Mouse (Mus musculus): Measurements from ENCODE around the gene Ctsl.

Gene Ctsl

DNA sequence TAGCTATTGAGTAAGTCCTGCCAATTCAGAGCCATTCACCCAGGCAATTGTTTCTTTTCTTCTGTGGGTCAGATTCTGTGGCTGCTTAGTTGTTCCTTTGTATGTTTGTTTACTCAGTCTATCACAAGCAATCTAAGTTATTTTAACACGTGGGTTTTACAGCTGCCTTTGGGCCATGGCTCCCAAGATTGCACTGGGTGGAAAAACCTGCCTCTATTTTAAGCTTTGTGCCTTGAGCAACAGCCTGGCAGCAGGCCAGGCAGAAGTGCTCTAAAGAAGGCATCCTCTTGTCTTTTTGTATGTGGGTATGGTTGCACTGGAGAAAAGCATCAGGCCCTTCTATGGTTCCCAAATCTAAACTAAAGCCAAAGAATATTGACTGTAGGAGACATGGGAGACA, 3.0 kb upstream of the Ctsl start:
- in situ Hi-C loops (cut with MboI): no loop called here

DNA sequence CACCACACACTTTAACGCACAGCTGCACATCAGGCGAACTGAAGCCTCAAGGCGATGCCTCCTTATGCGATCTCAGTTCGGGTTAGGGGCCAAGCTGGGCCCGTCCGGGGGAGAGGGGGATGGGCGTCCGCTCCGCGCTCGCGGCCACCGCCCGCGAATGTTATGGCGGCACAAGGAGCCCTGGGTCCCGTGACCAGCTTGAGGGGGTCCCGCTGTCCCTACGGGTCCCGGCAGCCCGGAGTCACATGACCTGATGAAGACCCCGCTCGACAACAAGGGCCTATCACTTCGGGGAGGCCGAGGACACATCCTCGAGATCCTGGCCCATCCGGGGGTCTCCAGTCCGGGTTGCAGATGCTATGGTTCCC, 901 bp downstream of the Ctsl start:
- in situ Hi-C loops (cut with MboI): no loop called here

DNA sequence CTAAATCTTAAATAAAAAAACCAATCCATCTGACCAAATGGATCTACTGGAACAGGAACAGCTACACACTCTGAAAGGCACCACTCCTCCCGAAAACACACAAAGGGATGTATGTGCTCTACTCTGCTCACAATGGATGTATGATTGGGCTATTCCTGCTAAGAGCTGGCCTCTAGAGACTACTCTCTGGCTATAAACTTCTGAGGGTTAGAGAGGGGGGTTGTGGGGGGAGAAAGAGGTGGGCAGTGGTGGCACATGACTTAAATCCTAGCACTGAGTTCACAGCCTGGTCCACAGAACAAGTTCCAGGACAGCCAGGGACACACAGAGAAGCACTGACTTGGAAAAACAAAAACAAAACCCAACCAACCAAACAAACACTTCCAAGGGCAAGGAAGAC, 2.1 kb downstream of the Ctsl start:
- in situ Hi-C loops (cut with MboI): no loop called here

DNA sequence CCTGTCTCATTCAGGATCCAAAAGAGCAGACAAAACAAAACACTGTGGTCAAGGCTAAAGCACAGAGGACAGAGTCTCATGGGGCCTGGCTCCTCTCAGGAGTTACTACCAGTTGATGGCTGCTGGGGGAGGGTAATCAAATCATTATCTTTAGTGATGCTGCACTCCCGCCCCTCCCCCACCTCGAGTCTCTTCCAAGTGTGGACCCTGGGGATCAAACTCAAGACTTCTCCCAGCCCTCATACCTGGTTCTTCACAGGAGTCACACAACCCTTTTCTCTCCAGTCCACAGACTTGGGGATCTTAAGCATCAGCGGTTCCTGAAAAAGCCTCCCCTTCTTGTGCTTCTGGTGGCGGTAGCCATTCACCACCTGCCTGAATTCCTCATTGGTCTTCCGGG, 3.1 kb downstream of the Ctsl start:
- in situ Hi-C loops (cut with MboI): no loop called here

DNA sequence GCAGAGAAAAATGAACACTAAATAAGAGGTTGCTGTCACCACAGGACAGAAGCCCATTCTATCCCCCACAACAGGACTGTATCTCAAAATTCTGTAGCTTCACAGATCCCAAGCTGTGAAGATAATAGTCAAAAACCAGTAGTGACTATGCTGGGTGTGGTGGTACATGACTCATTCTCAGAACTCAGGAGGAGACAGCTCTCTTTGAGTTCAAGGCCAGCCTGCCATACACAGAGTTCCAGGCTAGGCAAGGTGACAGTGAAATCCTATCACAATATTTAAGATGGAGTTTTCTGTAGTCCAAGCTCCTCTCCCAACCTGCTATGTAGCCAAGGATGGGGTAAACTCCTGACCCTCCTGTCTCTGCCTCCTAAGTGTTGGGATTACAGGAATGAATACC, 5.4 kb downstream of the Ctsl start:
- in situ Hi-C loops (cut with MboI): no loop called here

DNA sequence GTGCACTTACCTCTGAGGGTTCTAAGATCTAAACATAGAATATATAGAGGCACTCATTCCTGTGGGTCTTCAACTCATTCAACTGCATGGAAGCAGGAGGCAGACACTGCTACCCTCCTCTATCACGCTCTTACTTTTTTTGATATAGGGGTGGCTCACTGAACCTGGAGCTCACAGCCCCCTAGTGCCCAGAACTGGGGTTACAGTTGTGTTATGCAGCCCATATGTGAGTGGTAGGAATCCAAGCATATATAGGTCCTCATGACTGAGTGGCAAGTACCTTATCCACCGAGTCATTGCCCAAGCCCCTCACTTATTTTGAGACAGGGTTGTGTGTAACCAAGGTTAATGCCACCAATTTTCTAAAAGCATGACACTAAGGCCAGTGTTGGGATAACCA, 6.4 kb downstream of the Ctsl start:
- in situ Hi-C loops (cut with MboI): no loop called here

DNA sequence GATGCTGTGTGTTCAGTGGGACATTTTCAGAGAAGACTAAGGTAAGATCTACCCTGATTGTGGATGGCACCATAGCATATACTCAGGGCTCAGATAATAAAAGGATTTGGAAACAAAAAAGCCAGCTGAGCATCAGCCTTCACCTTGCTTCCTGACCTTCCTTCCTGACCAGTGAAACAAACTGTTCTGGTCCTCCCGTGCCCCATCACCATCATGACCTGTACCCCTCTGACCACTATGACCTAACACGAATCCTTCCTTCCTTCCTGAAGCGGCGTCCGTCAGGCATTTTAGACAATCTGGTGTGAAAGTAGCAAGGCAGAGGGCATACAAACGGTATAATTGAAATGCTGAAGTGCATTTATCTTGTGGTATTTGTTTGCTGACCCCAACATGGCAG, 8.6 kb downstream of the Ctsl start:
- in situ Hi-C loops (cut with MboI): no loop called here

DNA sequence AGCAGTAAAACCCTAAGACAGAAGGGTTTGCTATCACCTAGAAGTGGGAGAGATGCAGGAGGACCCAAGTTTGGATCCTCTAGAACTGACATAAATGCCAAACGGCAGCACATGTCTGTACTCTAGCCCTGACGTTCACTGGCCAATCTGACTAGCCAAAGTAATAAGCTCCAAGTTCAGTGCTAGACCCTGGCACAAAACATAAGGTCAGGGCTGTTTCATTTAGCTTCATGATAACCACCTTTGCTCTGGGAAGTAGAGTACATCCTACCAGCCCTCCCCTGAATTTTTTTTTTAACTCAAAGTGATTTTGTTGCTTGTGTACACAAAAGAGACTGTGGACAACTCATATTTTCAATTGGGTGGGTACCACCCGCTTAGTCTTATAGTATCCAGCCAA, 9.7 kb downstream of the Ctsl start:
- in situ Hi-C loops (cut with MboI): no loop called here

DNA sequence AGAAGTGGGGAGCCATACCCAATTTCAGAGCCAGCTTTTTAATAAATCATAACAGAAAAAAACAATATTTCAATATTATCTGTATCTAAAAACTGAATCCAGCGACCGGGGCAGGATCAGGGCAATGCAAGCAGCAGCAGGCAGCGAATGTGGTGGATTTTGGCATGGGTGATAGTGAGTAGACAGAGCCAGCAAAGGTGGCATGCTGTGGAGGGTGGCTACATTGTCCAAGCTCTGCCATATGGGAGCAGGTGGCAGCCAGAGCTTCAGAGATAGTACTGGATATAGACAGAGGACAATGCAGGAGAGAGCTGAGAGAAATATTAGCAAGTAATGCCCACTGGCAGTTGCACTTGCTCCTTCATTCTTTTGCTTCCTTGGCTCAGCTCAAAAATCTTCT, 11.0 kb downstream of the Ctsl start:
- in situ Hi-C loops (cut with MboI): no loop called here

DNA sequence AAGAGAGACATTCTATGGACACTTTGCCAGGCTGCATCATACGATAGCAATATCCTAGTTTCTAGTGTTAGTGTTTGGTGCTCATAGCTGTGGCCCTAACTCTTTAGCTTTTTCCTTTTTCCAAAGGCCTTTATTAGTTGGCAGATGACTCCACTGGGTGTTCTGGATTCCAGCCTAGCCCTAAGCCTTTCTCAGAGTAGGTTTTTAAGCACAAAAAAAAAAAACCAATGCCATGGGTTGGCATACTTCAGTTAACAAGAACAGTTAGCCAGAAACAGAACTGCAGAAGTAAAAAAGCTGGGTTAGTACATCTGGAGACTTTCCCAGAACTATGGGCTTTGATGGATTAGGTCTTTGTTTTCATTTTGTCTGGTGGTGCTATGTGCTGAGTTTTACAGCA, 12.2 kb downstream of the Ctsl start:
- in situ Hi-C loops (cut with MboI): no loop called here

DNA sequence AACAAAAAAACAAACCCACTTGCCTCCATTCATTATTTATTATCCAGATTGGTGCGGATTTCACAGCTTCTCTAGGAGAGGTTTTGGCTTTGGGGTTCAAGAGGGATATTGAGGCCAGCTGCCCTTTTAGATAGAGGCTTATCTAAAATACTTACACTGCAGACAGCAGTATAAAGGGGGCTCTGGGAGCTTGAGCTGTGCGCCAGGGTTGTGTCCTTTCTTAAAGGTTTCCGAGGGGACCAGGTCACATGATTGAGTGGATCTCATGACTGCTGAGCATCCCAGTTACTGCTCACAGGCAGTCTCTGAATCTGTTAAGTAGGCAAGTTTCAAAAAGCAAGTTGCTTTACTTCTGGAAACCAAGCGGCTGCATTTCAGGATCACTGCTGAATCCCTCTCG, 13.3 kb downstream of the Ctsl start:
- in situ Hi-C loops (cut with MboI): no loop called here

DNA sequence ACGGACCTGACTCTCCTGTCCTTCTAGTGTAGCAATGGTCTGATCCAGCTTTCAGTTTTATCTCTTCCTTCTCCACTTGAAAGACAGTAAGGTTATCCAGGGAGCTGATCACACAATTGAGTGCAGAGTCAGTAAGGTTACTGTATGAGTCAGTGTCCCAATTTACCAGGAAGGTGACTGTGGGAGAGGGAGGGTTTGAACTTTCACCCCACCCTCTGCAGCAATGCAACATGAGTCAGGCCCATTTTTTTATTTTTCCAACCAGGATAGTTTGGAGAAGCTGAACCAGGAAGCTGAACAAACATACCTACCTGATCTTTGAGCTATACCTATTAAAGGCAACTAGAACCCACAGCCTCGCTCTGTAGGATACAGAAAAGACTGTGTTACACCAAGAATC, 21.2 kb downstream of the Ctsl start:
- in situ Hi-C loops (cut with MboI): no loop called here

DNA sequence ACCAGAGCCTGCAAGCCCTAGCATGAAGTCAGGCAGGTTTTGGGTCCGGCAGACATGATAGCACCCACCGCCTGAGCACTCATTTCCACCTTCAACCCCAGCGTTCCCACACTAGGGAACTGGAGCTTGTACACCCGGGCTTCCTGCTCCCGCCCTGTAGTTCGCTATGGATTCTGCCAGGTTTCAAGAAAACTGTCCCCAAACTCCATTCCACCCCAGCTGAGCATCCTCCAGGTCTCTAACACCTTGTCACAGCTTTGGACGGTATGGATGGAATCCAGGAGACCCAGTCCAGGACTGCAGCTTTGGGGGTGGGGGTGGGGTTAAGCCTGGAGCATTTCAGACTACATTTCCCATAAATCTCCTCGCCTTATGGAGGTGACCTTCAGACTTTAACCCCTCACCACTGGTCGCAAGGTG, 26.6 kb downstream of the Ctsl start:
- in situ Hi-C loops (cut with MboI): no loop called here

DNA sequence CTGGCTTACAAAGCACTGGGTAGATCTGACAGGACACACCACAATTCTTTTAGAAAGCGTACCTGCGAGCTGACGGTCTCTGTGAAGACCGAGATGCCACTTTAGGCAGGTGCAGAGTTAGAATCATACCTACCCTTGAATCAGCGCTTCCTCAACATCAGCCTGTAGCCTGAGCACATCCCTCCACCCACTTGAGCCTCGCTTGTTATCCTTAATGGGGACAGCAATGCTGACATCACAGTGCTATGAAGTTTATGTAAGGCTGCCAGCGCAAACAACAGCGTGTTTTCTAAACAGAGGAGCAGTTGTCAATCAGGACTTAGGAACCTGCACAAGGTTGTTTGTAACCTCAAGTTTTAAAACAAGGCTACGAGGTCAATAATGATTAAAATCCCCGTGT, 27.1 kb downstream of the Ctsl start:
- in situ Hi-C loops (cut with MboI): no loop called here

DNA sequence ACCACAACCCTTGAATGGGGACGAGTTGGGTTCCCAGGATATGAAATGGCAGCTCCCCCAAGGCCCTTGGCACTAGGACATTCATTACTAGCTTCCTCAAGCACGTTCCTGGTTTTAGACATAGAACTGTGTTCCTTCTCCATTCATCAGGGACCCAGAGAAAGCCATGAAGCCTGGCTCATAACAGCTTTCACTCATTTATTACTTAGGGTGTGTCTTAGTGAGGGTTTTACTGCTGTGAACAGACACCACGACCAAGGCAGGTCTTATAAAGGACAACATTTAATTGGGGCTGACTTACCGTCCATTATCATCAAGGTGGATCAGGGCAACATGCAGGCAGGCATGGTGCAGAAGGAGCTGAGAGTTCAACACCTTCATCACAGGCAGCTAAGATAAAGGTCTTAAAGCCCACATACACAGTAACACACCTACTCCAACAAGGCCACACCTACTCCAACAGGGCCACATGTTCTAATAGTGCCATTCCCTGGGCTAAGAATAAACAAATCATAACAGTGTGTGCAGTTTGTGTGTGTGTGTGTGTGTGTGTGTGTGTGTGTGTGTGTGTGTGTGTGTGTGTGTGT, 35.1 kb downstream of the Ctsl start:
- in situ Hi-C loops (cut with MboI): no loop called here

DNA sequence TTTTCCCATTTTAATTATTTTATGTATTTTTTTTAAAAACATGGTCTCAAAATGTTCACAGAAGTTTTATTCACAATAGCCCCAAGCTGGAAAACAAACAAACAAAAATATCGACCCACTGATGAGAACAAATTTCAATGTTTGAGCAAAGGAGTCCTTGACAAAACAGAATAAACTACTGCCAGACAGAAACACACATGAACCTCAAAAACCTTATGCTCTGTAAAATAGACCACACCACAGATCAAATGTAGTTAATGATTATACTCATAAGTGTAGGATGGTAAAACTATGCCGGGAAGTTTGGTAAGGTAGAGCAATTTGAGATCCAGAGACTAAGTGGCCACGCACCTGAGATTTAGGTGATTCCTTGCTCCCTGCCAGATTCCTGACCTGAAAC, 37.6 kb downstream of the Ctsl start:
- in situ Hi-C loops (cut with MboI): no loop called here

DNA sequence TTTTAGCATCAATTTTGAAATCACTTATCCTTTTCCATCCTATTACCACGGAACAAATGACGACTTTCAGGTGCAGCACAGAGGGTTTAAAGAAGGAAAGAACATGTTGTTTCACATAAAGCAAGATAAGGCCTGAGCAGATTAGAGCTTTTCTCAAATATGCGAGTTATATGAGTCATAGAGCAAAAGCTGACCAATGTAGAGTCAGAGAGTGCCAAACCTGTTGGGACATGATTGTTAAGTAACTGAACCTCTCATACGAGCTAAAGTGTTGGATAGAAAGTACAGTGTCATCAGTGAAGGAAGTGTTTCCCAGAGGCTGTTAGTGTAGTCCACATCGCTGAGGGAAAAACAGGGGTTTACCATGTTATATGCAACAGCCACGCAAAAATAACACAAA, 38.4 kb downstream of the Ctsl start:
- in situ Hi-C loops (cut with MboI): no loop called here

DNA sequence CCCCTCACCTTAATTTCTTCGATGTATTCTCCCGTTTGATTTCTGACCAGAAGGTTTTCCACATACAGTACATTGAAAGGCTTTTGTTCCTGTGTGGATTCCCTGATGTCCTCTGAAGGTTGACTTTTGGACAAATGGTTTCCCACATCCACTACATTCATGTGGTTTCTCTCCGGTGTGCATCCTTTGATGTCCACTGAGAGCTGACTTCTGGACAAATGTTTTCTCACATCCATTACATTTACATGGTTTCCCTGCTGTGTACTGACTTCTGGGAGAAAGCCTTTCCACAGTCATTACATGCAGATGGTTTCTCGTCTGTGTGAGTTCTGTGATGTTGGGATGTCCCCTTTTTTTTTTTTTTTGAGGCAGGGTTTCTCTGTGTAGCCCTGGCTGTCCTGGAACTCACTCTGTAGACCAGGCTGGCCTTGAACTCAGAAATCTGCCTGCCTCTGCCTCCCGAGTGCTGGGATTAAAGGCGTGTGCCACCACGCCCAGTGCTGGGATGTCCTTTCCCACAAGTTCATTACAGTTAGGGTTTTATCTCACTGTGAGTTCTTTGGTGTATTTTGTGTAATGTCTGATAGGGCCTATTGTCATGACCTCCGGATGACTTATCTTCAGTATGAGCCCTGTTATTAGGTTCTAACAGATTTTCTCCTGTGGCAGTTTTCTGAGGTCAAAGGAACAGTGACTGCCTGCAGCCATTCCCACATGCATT, 48.0 kb downstream of the Ctsl start:
- in situ Hi-C loops (cut with MboI): no loop called here

DNA sequence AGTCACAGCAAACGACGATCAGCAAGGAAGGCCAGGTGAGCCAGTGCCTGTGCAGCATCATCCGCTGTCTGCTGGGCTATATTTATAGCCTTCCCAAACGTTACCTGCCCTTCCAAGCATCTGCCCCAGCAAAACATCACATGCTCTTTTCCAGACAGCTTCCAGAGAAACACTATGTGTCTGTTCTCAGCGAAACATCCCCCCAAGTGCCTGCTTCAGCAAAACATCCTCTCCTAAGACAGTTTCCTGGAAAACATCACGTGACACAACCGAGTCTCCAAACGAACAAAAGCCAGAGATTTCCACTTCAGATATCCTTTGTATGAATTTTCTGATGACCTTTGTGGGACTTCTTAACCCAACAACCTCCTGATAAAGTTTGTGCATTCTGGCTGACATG, 50.4 kb downstream of the Ctsl start:
- in situ Hi-C loops (cut with MboI): no loop called here

DNA sequence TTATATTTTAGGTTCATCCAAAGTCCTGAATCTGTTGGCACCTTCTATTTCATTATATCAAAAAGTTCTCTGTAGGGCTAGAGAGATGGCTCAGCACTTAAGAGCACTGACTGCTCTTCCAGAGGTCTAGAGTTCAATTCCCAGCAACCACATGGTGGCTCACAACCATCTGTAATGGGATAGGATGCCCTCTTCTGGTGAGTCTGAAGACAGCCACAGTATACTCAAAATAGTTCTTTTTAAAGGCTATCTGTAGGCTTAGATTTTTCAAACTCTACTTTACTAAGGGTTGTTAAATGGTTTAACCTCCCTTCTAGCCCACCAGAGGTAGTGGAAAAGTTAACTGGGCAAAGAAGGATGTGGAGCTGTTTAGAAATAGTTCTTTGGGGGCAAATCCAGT, 50.9 kb downstream of the Ctsl start:
- in situ Hi-C loops (cut with MboI): loop anchor here (10.0 kb wide), 1 partner anchor 115 kb away; the partner anchor contains the start of gene Cdk20

DNA sequence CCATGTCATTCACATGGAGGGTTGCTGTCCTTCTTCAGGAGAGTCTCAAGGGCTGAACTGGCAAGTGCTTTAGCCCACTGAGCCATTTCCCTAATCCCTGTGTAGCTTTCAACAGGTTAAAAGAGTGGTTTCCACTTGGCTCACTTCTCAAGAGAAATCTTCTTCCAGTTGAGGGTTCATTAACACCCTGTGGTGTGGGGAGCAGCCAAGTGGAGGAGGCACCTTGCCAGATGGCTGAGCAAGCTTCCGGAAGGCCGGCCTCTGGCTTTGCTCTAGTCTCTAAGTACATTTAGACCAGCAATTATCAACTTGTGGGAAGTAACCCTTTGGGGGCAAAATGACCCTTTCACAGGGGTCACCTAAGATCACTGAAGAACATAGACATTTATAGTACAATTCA, 52.3 kb downstream of the Ctsl start:
- in situ Hi-C loops (cut with MboI): loop anchor here (10.0 kb wide), 1 partner anchor 116 kb away; the partner anchor contains the start of gene Cdk20

DNA sequence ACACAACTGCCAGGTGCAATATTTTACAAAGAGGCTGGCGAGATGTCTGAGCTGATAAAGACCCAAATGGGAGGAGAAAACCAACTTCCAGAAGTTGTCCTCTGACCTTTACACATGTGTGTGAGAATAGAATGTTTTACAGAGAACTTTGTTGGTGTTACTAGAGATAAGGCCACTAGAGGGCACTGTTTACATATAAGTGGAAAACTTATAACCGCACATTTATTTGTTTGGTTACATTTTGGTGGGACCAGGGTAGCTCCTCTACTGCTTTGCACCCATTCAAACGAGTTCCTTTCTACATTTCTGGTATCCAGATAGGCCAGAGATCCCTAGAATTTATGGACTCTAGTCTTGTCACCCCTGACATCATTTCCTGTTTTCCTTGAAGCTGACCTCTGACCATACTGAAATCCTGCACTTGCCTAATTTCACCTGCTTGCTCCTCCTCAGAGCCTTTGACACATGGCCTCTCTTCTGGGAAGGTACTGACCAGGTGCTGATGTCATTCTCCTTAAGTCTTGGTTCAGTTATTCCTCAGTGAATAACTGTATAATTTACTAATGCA, 55.1 kb downstream of the Ctsl start:
- in situ Hi-C loops (cut with MboI): loop anchor here (10.0 kb wide), 1 partner anchor 119 kb away; the partner anchor contains the start of gene Cdk20

DNA sequence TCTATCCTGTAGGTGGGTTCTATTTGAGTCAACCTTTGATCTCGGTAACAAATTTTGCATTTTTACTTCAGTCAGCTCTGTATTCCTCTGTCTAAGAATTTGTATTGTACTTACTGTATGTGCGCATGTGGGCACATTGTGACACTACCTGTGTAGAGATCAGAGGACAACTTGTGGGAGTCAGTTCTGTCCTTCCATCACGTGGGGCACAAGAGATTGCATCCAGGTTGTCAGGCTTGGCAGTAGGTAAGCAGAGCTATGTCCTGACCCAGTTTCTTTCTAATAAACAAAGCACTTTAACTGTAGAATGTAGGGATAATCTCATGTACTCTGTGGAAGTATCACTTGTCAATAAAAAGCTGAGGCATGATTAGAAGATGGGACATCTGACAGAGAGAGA, 56.6 kb downstream of the Ctsl start:
- in situ Hi-C loops (cut with MboI): loop anchor here (10.0 kb wide), 1 partner anchor 121 kb away; the partner anchor contains the start of gene Cdk20

DNA sequence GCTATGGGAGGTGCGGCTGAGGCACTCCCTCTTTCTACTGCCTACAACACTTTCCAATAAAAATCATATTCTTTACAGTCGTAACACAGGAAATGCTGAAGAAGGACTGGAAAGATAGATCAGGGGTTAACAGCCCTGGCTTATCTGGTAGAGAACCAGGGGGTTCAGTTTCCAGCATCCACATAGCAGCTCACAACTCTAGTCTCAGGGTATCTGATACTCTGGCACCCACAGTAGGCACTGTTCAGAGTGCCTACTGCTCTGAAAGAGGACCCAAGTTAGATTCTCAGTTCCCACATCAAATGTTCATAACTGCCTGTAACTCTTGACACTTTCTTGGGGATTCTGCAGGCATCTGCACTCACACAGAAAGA, 57.8 kb downstream of the Ctsl start:
- in situ Hi-C loops (cut with MboI): loop anchor here (10.0 kb wide), 1 partner anchor 122 kb away; the partner anchor contains the start of gene Cdk20
